Mouse (Mus musculus) ES-E14 (cell line): ENCODE results near the gene Cubn. TPM values are rescaled to one million over a fixed set of nuclear protein-coding genes. Genes with fewer than 3 reads are reported as not detected.
A peak's percentile ranks its signal among the peaks of the same experiment; 100 is the strongest.

Source experiments
- DNase-seq: peaks from one replicate; pipeline ENCODE4 v3.0.0-alpha.2; 2013; ENCODE audit warnings: low read depth, low spot score
- H3K27ac ChIP-seq: 2 replicates; pipeline ENCODE4 v1.5.1; 2012; ENCODE audit warnings: low read depth, mild to moderate bottlenecking, low read length, moderate library complexity, mixed read lengths; ENCODE audit not compliant: poor library complexity, insufficient read depth, severe bottlenecking
- H3K36me3 ChIP-seq: 2 replicates; pipeline ENCODE4 v1.6.1; 2012; ENCODE audit warnings: mild to moderate bottlenecking, low read length, moderate library complexity, mixed read lengths; ENCODE audit not compliant: control insufficient read depth, poor library complexity, insufficient read depth, severe bottlenecking
- H3K4me1 ChIP-seq, 2 experiments: fragments of 150-350 bp in 1 of 2; sonication (generic) in 1 of 2; 2 replicates each; pipeline ENCODE4 v1.6.1; 2012; ENCODE audit warnings: low read length in 2 of 2, mild to moderate bottlenecking in 1 of 2, mixed read lengths in 1 of 2; ENCODE audit not compliant: control insufficient read depth in 2 of 2, insufficient read depth in 2 of 2, poor library complexity in 1 of 2
- H3K4me3 ChIP-seq, 2 experiments: fragments of 150-350 bp in 1 of 2; sonication (generic) in 1 of 2; 2 replicates each; pipeline ENCODE4 v1.5.1; 2012; ENCODE audit warnings: low read length in 2 of 2, low read depth in 1 of 2, mild to moderate bottlenecking in 1 of 2, mixed read lengths in 1 of 2; ENCODE audit not compliant: insufficient read depth in 1 of 2, poor library complexity in 1 of 2, severe bottlenecking in 1 of 2
- H3K9ac ChIP-seq: 2 replicates; pipeline ENCODE4 v1.6.1; 2012; ENCODE audit warnings: low read depth, mild to moderate bottlenecking, low read length, mixed read lengths; ENCODE audit not compliant: poor library complexity, insufficient read depth, severe bottlenecking
- H3K9me3 ChIP-seq: fragments of 150-350 bp; sonication (generic); 2 replicates; pipeline ENCODE4 v1.6.1; 2012; ENCODE audit warnings: low read depth, mild to moderate bottlenecking, low read length; ENCODE audit not compliant: control insufficient read depth, insufficient read depth
- CHD2 ChIP-seq: IDR thresholded peaks from 2 replicates; pipeline ENCODE4 v1.6.1; 2014; ENCODE audit warnings: mild to moderate bottlenecking, low read depth, low read length, inconsistent platforms
- HCFC1 ChIP-seq: IDR thresholded peaks from 2 replicates; pipeline ENCODE4 v1.6.1; 2012; ENCODE audit warnings: low read length, inconsistent platforms, borderline replicate concordance; ENCODE audit not compliant: insufficient read depth
- MAFK ChIP-seq: IDR thresholded peaks from 2 replicates; pipeline ENCODE4 v1.6.1; 2014; ENCODE audit warnings: mild to moderate bottlenecking, low read depth, low read length, inconsistent platforms; ENCODE audit not compliant: insufficient read depth
- ZC3H11A ChIP-seq: IDR thresholded peaks from 2 replicates; pipeline ENCODE4 v1.6.1; 2012; ENCODE audit warnings: low read depth, mild to moderate bottlenecking, inconsistent platforms, low read length, borderline replicate concordance
- ZNF384 ChIP-seq: IDR thresholded peaks from 2 replicates; pipeline ENCODE4 v1.6.1; 2012; ENCODE audit warnings: low read depth, low read length, inconsistent platforms
- in situ Hi-C, 2 experiments: fragments of 600-800 bp; cut with MboI; formaldehyde crosslinking; loops; one replicate each; pipeline ENCODE4 v1.15.1; 2025; ENCODE audit warnings: low sequenced_read_pairs in 2 of 2, inconsistent platforms in 1 of 2; ENCODE audit not compliant: unreplicated experiment in 2 of 2
- total RNA-seq: library from RNA; depleted of rRNA; stranded (reverse); fragments of 300-350 nt; gene quantifications from 2 replicates; pipeline ENCODE4 v1.2.3, GENCODE M21; 2012; rRNA removed

Cubn gene
- total RNA-seq: 2.1 and 18.2 TPM in 2 replicates

GRCm38 (mm10) chr2:13491734-13492133 lies at the start of gene Cubn:
Cubn (minus strand) TSS chr2:13491813.
- H3K4me1 ChIP-seq: no peaks in the 10 kb centered on the region
- no peaks in the 10 kb centered on the region for H3K36me3 ChIP-seq
- H3K9me3 ChIP-seq: no peaks in the 10 kb centered on the region
- H3K9ac ChIP-seq: no peak within 1 kb of the TSS
- H3K27ac ChIP-seq: no peak within 1 kb of the TSS
- TF ChIP-seq CHD2: no peak
- no peak for TF ChIP-seq ZC3H11A
- DNase-seq: no peak
- in situ Hi-C loops: no loop called here
- no peak within 1 kb of the TSS for H3K4me3 ChIP-seq

DNA sequence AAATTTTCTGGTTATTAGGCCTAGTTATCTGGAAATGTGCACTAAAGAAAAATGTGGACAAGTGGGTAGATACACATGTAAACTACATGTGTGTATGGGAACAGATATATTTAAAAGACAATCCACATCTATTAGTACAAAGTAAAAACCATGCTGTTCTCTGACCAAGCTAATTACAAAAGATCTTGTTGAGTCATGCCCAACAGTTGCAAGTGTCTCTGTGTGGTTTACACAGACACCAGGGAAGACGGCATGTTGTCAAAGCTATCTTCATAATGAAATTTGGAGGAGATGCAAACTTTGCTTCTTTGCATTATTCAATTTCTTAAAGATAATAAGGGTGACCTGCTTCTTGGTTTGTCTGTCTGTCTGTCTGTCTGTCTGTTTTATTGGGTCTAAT lies 48.2 kb upstream of the Cubn start:
- Histone ChIP-seq H3K9ac (no peak overlapping the region), H3K4me1 (no peaks in the 10 kb centered on the region), H3K9me3 (no peaks in the 10 kb centered on the region), H3K4me3 (no peak overlapping the region), H3K27ac (no peak overlapping the region), H3K36me3 (no peaks in the 10 kb centered on the region)
- DNase-seq: no peak
- in situ Hi-C loops: no loop called here
- TF ChIP-seq CHD2: no peak
- TF ChIP-seq ZNF384: no peak
- TF ChIP-seq MAFK: no peak
- no peak for TF ChIP-seq ZC3H11A
- TF ChIP-seq HCFC1: no peak

GRCm38 (mm10) chr2:13538704-13539377 lies 47.2 kb upstream of the Cubn start:
- Histone ChIP-seq H3K4me1 (no peaks in the 10 kb centered on the region), H3K9me3 (no peaks in the 10 kb centered on the region), H3K36me3 (no peaks in the 10 kb centered on the region), H3K4me3 (no peak overlapping the region), H3K9ac (no peak overlapping the region), H3K27ac (no peak overlapping the region)
- TF ChIP-seq HCFC1: no peak
- no peak for TF ChIP-seq MAFK
- TF ChIP-seq CHD2: no peak
- no peak for TF ChIP-seq ZC3H11A
- no peak for TF ChIP-seq ZNF384
- in situ Hi-C loops: no loop called here
- DNase-seq: no peak

- TF ChIP-seq HCFC1 (no peak), CHD2 (no peak), ZNF384 (no peak), ZC3H11A (no peak), MAFK (no peak)
- in situ Hi-C loops: no loop called here
- no peak overlapping the region for H3K27ac ChIP-seq
Observed at GRCm38 (mm10) chr2:13538258-13538657, 46.6 kb upstream of the Cubn start.

GRCm38 (mm10) chr2:13537733-13538132 lies 46.1 kb upstream of the Cubn start:
- peak; percentile 29 for DNase-seq
- TF ChIP-seq HCFC1 (no peak), ZNF384 (no peak), CHD2 (no peak), ZC3H11A (no peak), MAFK (no peak)
- no peak overlapping the region for H3K27ac ChIP-seq
- in situ Hi-C loops: no loop called here
- no peak overlapping the region for H3K9ac ChIP-seq
- H3K4me3 ChIP-seq: no peak overlapping the region
- no peaks in the 10 kb centered on the region for H3K36me3 ChIP-seq
- H3K4me1 ChIP-seq: no peaks in the 10 kb centered on the region
- H3K9me3 ChIP-seq: no peaks in the 10 kb centered on the region

More at GRCm38 (mm10) chr2:13538258-13538657, 46.6 kb upstream of the Cubn start:
- H3K9me3 ChIP-seq: no peaks in the 10 kb centered on the region
- H3K4me1 ChIP-seq: no peaks in the 10 kb centered on the region
- H3K4me3 ChIP-seq: no peak overlapping the region
- H3K36me3 ChIP-seq: no peaks in the 10 kb centered on the region
- DNase-seq: no peak
- no peak overlapping the region for H3K9ac ChIP-seq
